Mouse (Mus musculus) cerebellum, adult 2 months (tissue): Measurements from ENCODE around the gene Sacs.

Experiments
- CTCF ChIP-seq: fragments of 200-500 bp; IDR thresholded peaks from 2 replicates; pipeline ENCODE4 v1.5.1; 2011; ENCODE audit warnings: low read depth, mild to moderate bottlenecking, control low read depth, low read length, moderate library complexity, borderline replicate concordance; ENCODE audit not compliant: insufficient read depth
- POLR2A ChIP-seq: fragments of 200-500 bp; IDR thresholded peaks from 2 replicates; pipeline ENCODE4 v1.6.1; 2011; ENCODE audit warnings: low read length, control low read depth, borderline replicate concordance; ENCODE audit not compliant: insufficient read depth

GRCm38 (mm10) chr14:61124755-61125154 lies 13.5 kb upstream of the Sacs start:
- TF ChIP-seq POLR2A (no peak), CTCF (no peak)
